Mouse (Mus musculus): ENCODE measurements at regions not wholly inside any gene's neighbourhood (a gene's known extent, or its start where the extent isn't known, plus 50 kb on each side); places are given as distances from the start of the nearest gene placed in this dataset.

DNA sequence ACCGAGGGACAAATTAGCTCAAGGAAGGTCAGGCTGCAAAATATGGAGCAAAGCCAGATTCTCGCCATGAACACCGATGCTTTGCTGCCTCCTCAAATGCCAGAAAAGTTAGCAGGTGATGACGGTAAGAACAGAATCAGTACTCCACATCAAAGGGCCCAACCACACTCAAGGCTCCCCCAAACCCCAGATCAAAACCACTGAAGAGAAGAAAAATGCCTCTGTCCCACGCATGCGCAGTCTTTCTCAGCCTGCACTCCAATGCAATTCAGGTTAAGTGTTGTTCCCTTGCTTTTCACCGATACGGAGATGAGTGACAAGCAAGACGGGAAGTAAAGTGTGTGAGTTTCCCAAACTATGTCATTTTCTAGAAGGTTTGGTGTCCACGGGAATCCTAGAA, 50.5 kb upstream of the Foxq1 start:
- ATAC-seq (ENCODE audit: insufficient number of reproducible peaks, insufficient read depth, low FRiP score, low TSS enrichment, low read depth): no peak
- no peak overlapping the region for H3K4me2 ChIP-seq
- no peaks in the 10 kb centered on the region for H3K9me3 ChIP-seq
- 89% methylated on average over 10 of the region's 10 CpGs for WGBS
- H3K4me1 ChIP-seq (replicated peaks): peaks cover 3% of the 10 kb centered on the region; the same call in 1 of the 2 replicates
- no peak overlapping the region for H3K4me3 ChIP-seq (replicated peaks)
- H3K27ac ChIP-seq: no peak overlapping the region
- no peaks in the 10 kb centered on the region for H3K27me3 ChIP-seq
- H3K9ac ChIP-seq (replicated peaks): no peak overlapping the region
- no peaks in the 10 kb centered on the region for H3K36me3 ChIP-seq
